Mouse (Mus musculus): ENCODE results near the gene Wfikkn2. TPM values are rescaled to one million over a fixed set of nuclear protein-coding genes. Genes with fewer than 3 reads are reported as not detected.
"Not testable (repeated sequence)": the region's sequence is repeated elsewhere in the genome, so short reads cannot be mapped to it uniquely, and the experiment has no call there.

Wfikkn2 gene
- total RNA-seq, 2 experiments from 2014 or later = 1.5 to 1.8 TPM

DNA sequence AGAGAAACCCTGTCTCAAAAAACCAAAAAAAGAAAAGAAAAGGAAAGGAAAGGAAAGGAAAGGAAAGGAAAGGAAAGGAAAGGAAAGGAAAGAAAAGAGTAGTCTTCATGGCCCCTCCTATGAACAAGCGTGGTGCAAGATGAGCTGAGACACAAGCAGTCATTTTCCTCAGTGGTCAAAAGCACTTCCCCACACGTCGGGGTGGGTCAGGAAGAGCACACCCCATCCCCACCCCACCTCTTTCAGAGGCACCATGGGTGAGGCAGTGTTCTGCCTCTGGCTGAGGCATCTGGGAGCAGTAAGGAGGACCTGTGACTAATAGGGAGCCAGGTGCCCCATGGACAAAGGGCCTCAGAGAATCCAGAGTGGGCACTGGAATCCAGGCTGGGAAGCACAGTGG, 20.4 kb upstream of the Wfikkn2 start:
- DNase-seq; intact Hi-C loops (cut with DNase I): not testable (repeated sequence)

- intact Hi-C loops (cut with DNase I) = no loop called here
- DNase-seq = peak; percentile 57 to 71
Observed at GRCm38 (mm10) chr11:94265134-94265785, 19.5 kb upstream of the Wfikkn2 start.

DNA sequence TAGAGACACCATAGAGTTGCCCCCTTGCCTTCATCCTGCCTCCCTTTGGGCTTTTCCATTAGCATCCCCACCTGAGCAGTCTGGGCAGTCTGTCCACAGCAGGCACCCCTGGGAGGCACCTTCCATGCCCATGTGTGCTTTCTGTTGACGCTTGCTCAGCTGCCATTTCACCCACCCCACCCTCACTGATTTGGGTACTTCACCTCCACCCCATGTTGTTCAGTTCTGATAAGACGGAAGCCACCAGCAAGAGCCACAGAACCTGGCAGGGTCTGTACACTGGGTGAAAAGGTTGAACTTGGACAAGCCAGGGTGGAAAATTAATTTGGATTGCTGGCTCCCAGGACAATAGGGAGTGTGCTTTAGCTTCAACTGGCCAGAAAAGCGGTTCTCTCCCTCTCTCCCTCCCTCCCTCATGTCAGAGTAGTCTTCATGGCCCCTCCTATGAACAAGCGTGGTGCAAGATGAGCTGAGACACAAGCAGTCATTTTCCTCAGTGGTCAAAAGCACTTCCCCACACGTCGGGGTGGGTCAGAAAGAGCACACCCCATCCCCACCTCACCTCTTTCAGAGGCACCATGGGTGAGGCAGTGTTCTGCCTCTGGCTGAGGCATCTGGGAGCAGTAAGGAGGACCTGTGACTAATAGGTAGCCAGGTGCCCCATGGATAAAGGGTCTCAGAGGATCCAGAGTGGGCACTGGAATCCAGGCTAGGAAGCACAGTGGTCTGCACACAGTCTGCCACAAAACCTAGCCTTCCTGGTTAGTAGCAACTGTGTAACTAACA, 16.0 kb upstream of the Wfikkn2 start:
- intact Hi-C loops (cut with DNase I) = no loop called here
- DNase-seq = no peak

- DNase-seq = no peak
- intact Hi-C loops (cut with DNase I) = no loop called here
Observed at GRCm38 (mm10) chr11:94259814-94260213, 14.0 kb upstream of the Wfikkn2 start.

- peak in 1 of 2 experiments; percentile 55 for DNase-seq
- intact Hi-C loops (cut with DNase I) = no loop called here
Observed at GRCm38 (mm10) chr11:94257987-94258386, 12.2 kb upstream of the Wfikkn2 start.

DNA sequence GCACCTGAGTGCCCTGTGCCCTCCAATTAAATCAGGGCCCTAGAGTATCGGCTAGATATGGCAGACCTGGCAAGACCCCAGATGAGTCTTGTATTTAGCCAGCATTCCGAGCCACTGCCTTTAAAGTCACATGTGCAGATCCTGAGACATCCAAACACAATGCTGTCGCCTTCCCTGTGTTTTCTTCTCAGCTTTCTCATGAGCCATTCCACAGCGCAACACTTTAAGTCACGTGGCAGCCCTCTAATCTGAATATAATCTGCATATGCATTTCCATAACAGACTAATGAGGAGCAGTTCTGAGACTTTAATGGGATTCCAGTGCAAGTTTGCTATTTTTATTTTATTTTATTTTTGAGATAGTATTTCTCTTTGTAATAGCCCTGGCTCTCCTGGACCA, 9.9 kb upstream of the Wfikkn2 start:
- intact Hi-C loops (cut with DNase I) = no loop called here
- no peak for DNase-seq

GRCm38 (mm10) chr11:94253691-94254090, 7.9 kb upstream of the Wfikkn2 start:
- intact Hi-C loops (cut with DNase I) = no loop called here
- no peak for DNase-seq

- intact Hi-C loops (cut with DNase I) = no loop called here
- no peak for DNase-seq
Observed at GRCm38 (mm10) chr11:94253156-94253555, 7.4 kb upstream of the Wfikkn2 start.

- intact Hi-C loops (cut with DNase I) = no loop called here
- no peak for DNase-seq
Observed at GRCm38 (mm10) chr11:94246789-94247061, 920 bp upstream of the Wfikkn2 start.

- intact Hi-C loops (cut with DNase I) = no loop called here
- no peak for DNase-seq
Observed at GRCm38 (mm10) chr11:94244385-94244784, 1.4 kb downstream of the Wfikkn2 start.

DNA sequence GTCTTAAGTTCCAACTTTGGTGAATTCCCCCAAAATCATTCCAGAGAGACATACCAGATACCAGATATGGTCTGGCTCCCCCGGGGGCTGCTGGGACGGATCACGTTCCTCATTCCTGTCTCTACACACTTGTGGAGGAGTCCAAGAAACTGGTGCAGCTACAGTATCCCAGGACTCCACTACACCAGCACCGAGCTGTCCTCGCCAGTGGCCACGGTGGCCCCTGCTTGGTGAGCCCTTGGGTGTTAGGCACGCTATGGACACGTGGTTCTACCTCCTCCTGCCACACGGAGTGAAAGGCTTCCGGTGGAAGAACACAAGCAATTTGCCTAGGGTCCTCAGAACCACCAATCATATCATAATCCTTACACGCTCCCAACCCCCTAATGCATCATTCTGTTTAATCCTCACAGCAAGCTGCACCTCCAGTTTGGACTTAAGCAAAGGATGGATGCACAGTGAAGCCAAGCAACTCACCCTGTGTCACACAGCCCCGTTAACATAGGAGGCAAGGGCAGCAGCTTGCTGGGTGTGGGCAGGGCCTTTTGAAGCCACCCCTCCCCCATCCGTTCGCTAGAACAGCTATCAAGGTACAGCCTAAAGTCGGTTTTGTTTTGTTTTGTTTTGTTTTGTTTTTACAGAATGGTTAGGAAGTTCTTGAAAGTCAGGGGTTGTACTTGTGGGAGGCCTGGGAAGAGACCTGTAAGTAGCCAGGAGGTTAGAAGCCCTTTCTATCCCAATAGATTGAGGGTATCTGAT, 2.2 kb downstream of the Wfikkn2 start:
- no peak for DNase-seq
- intact Hi-C loops (cut with DNase I) = no loop called here

DNA sequence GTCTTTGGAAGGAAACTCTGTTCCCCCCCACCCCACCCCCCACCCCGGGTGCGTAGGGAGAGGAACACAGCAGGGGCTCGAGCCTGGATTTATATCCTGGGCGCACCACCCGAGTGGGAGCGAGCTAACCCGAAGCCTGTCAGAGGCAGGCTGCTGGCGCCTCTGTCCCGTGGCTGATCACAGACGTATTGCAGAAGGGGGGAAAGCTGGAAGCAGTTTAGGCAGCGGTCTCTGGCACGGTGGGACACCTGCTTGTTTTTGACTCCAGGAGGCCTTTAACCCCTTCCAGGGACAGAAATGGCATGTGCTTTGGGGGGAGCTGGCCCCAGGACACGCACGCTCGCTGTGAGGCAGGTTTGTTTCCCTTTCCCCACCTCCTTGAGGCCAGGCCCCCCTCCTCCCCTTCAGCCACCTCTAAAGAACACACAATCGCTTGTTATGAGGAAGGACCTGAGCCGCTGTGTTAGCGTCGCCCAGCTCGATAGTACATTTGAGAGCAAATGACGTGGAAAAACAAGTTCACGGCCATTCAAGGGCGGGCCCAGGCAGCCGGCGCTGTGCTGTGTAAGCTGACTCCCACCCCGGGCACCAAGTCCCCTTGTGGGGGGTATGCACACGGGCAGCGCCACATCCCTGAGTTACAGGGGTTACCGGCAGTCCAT, 2.9 kb downstream of the Wfikkn2 start:
- DNase-seq = peak in 1 of 2 experiments; percentile 43
- intact Hi-C loops (cut with DNase I) = no loop called here

DNA sequence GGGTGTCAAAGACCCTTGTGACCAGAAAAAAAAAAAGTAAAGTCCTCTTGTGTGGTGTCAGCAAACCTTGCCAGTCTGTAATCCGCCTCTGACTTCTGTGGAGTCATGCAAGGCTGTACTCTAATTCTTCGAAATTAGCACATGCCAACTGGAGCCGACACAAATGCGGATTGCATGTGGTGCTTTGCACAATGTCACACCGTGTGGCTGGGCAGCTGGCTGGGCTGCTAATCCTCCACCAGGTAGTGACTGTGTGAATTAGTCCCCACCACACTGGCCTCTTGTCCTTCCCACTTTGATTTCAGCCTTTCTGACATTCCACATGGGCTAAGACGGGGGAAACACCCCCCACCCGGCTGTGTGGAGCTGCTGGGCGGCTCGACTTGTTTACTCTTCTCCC, 6.1 kb downstream of the Wfikkn2 start:
- no peak for DNase-seq
- intact Hi-C loops (cut with DNase I) = loop anchor here (5.0 kb wide), 1 partner anchor 163 kb away; no protein-coding TSS in a partner anchor

GRCm38 (mm10) chr11:94238786-94239185, 7.0 kb downstream of the Wfikkn2 start:
- intact Hi-C loops (cut with DNase I) = loop anchor here (5.0 kb wide), 1 partner anchor 164 kb away; no protein-coding TSS in a partner anchor
- DNase-seq = no peak

- intact Hi-C loops (cut with DNase I) = loop anchor here (1.0 to 5.0 kb wide), 3 partner anchors 39 to 251 kb away; partner anchors contain the start of gene Spata20
- DNase-seq = peak; percentile 61 to 73
Observed at GRCm38 (mm10) chr11:94236074-94236473, 9.7 kb downstream of the Wfikkn2 start.

- intact Hi-C loops (cut with DNase I) = loop anchor here (5.0 kb wide), 1 partner anchor 167 kb away; no protein-coding TSS in a partner anchor
- no peak for DNase-seq
Observed at GRCm38 (mm10) chr11:94234857-94235256, 10.9 kb downstream of the Wfikkn2 start.

GRCm38 (mm10) chr11:94234380-94234779, 11.4 kb downstream of the Wfikkn2 start:
- intact Hi-C loops (cut with DNase I) = no loop called here
- DNase-seq = no peak

- intact Hi-C loops (cut with DNase I) = no loop called here
- DNase-seq = peak; percentile 38 to 39
Observed at GRCm38 (mm10) chr11:94233405-94233804, 12.4 kb downstream of the Wfikkn2 start.

GRCm38 (mm10) chr11:94231821-94232552, 13.8 kb downstream of the Wfikkn2 start:
- DNase-seq = peak in 1 of 2 experiments; percentile 58
- intact Hi-C loops (cut with DNase I) = no loop called here

- no peak for DNase-seq
- intact Hi-C loops (cut with DNase I) = no loop called here
Observed at GRCm38 (mm10) chr11:94230244-94230643, 15.6 kb downstream of the Wfikkn2 start.

Measured in heart, postnatal 14 days (tissue).